Mouse (Mus musculus): ENCODE measurements at regions not wholly inside any gene's neighbourhood (a gene's known extent, or its start where the extent isn't known, plus 50 kb on each side); places are given as distances from the start of the nearest gene placed in this dataset.

- peak; percentile 0 for DNase-seq (ENCODE audit: low spot score in 2 of 2)
Measured at GRCm38 (mm10) chrY:89267946-89268345, 215.3 kb downstream of the Gm21294 start.
